Mouse (Mus musculus) lung, postnatal 10 days (tissue): ENCODE measurements around the gene Ilf2.
A peak's percentile ranks its signal among the peaks of the same experiment; 100 is the strongest.

Experiments
- DNase-seq: peaks from one replicate; pipeline ENCODE4 v3.0.0; 2021

Gene Ilf2

GRCm38 (mm10) chr3:90464552-90465080 is 11.3 kb upstream of the Ilf2 start:
- DNase-seq, result peak; percentile 78

- peak; percentile 30 for DNase-seq
Measured at GRCm38 (mm10) chr3:90465081-90465685, 10.7 kb upstream of the Ilf2 start.

- peak; percentile 81 for DNase-seq
Measured at GRCm38 (mm10) chr3:90465686-90466310, 10.1 kb upstream of the Ilf2 start, which contains the start of gene Npr1. TSS of gene Npr1 (minus strand) at chr3:90465866.

GRCm38 (mm10) chr3:90466311-90466766 is 9.6 kb upstream of the Ilf2 start:
- DNase-seq, result peak; percentile 88

- no peak for DNase-seq
Measured at GRCm38 (mm10) chr3:90467618-90468300, 8.2 kb upstream of the Ilf2 start.

GRCm38 (mm10) chr3:90472213-90472612 is 3.7 kb upstream of the Ilf2 start:
- peak; percentile 84 for DNase-seq

GRCm38 (mm10) chr3:90475151-90475830 is 635 bp upstream of the Ilf2 start:
- no peak for DNase-seq

GRCm38 (mm10) chr3:90486998-90487397 is 11.1 kb downstream of the Ilf2 start:
- DNase-seq, result no peak

- no peak for DNase-seq
Measured at GRCm38 (mm10) chr3:90488576-90488975, 12.7 kb downstream of the Ilf2 start.

GRCm38 (mm10) chr3:90490696-90491256 is 14.8 kb downstream of the Ilf2 start, which contains the start of gene Snapin:
TSS of gene Snapin (minus strand) at chr3:90491033.
- DNase-seq, result peak; percentile 99

GRCm38 (mm10) chr3:90491350-90491749 is 15.4 kb downstream of the Ilf2 start:
- peak; percentile 71 for DNase-seq

- DNase-seq, result no peak
Measured at GRCm38 (mm10) chr3:90493831-90494540, 18.1 kb downstream of the Ilf2 start.

- no peak for DNase-seq
Measured at GRCm38 (mm10) chr3:90495850-90496525, 20.1 kb downstream of the Ilf2 start.

GRCm38 (mm10) chr3:90497597-90497996 is 21.7 kb downstream of the Ilf2 start:
- no peak for DNase-seq

- no peak for DNase-seq
Measured at GRCm38 (mm10) chr3:90503444-90503843, 27.5 kb downstream of the Ilf2 start.

- peak; percentile 69 for DNase-seq
Measured at GRCm38 (mm10) chr3:90505216-90505615, 29.3 kb downstream of the Ilf2 start.

GRCm38 (mm10) chr3:90506362-90506761 is 30.4 kb downstream of the Ilf2 start:
- DNase-seq, result no peak

- DNase-seq, result no peak
Measured at GRCm38 (mm10) chr3:90508287-90508949, 32.5 kb downstream of the Ilf2 start.

- DNase-seq, result peak; percentile 100
Measured at GRCm38 (mm10) chr3:90508950-90509746, 33.2 kb downstream of the Ilf2 start, which contains the start of gene Chtop. TSS of gene Chtop (minus strand) at chr3:90509498.

GRCm38 (mm10) chr3:90509747-90510123 is 33.8 kb downstream of the Ilf2 start:
- no peak for DNase-seq
